Mouse (Mus musculus): Measurements from ENCODE around the gene Mapk12. TPM values are rescaled to one million over a fixed set of nuclear protein-coding genes. Genes with fewer than 3 reads are reported as not detected.

The Mapk12 gene
- polyA plus RNA-seq, 1 experiment: 35.0 TPM

GRCm38 (mm10) chr15:89182328-89182741 is 41.8 kb upstream of the Mapk12 start:
- H3K4me2 ChIP-seq (ENCODE audit: low read depth): no peak overlapping the region
- H3ac ChIP-seq (ENCODE audit: control insufficient read depth, insufficient read length): no peak overlapping the region
- no peaks in the 10 kb centered on the region for H3K36me3 ChIP-seq (ENCODE audit: control insufficient read depth, insufficient read depth)
- peak overlapping the region; percentile 65 for H3K4me3 ChIP-seq
- H3K27me3 ChIP-seq (ENCODE audit: control insufficient read depth, insufficient read depth, insufficient read length): no peaks in the 10 kb centered on the region
- H3K79me2 ChIP-seq (ENCODE audit: control insufficient read depth, insufficient read depth): peaks cover 27% of the 10 kb centered on the region
- no peak for TF ChIP-seq TCF3 (IDR thresholded peaks at IDR 0.05; ENCODE audit: insufficient read length, low read depth)

- Histone ChIP-seq H3K36me3 (ENCODE audit: control insufficient read depth, insufficient read depth) (no peaks in the 10 kb centered on the region), H3K79me2 (ENCODE audit: control insufficient read depth, insufficient read depth) (peaks cover 33% of the 10 kb centered on the region), H3K27me3 (ENCODE audit: control insufficient read depth, insufficient read depth, insufficient read length) (no peaks in the 10 kb centered on the region), H3K4me3 (peak overlapping the region; percentile 65), H3K4me2 (ENCODE audit: low read depth) (peak overlapping the region; percentile 79), H3ac (ENCODE audit: control insufficient read depth, insufficient read length) (no peak overlapping the region)
- TF ChIP-seq E2F4 (IDR thresholded peaks at IDR 0.05; ENCODE audit: insufficient read depth) (no peak), MYOD1 (IDR thresholded peaks at IDR 0.05; ENCODE audit: control insufficient read depth in 1 of 3, insufficient read length in 2 of 3, low read depth in 2 of 3) (no peak), REST (IDR thresholded peaks at IDR 0.05; ENCODE audit: insufficient read depth, insufficient read length) (no peak), CEBPB (IDR thresholded peaks at IDR 0.05; ENCODE audit: insufficient read depth, poor library complexity, severe bottlenecking) (no peak), POLR2A (IDR thresholded peaks at IDR 0.05; ENCODE audit: insufficient read length, low read depth) (no peak), TCF3 (IDR thresholded peaks at IDR 0.05; ENCODE audit: insufficient read length, low read depth) (no peak), MYOG (IDR thresholded peaks at IDR 0.05; ENCODE audit: control insufficient read depth in 1 of 3, insufficient read depth in 1 of 3, insufficient read length in 2 of 3, low read depth in 2 of 3) (no peak)
These were observed 41.2 kb upstream of the Mapk12 start for GRCm38 (mm10) chr15:89181561-89182270.

- peak within 1 kb of the TSS; percentile 63 for H3ac ChIP-seq (ENCODE audit: control insufficient read depth, insufficient read length)
- H3K79me2 ChIP-seq (ENCODE audit: control insufficient read depth, insufficient read depth): peaks cover 43% of the 10 kb centered on the region
- no peaks in the 10 kb centered on the region for H3K27me3 ChIP-seq (ENCODE audit: control insufficient read depth, insufficient read depth, insufficient read length)
- peak within 1 kb of the TSS; percentile 96 for H3K4me2 ChIP-seq (ENCODE audit: low read depth)
- H3K36me3 ChIP-seq (ENCODE audit: control insufficient read depth, insufficient read depth): no peaks in the 10 kb centered on the region
- H3K4me3 ChIP-seq: peak within 1 kb of the TSS; percentile 65
- TF ChIP-seq USF1 (IDR thresholded peaks at IDR 0.05; ENCODE audit: low read depth): no peak
- TF ChIP-seq E2F4 (IDR thresholded peaks at IDR 0.05; ENCODE audit: insufficient read depth): peak; percentile 39
- no peak for TF ChIP-seq TCF3 (IDR thresholded peaks at IDR 0.05; ENCODE audit: insufficient read length, low read depth)
- no peak for TF ChIP-seq TCF12 (IDR thresholded peaks at IDR 0.05; ENCODE audit: insufficient read depth, poor library complexity, severe bottlenecking)
- TF ChIP-seq CEBPB (IDR thresholded peaks at IDR 0.05; ENCODE audit: insufficient read depth, poor library complexity, severe bottlenecking): no peak
- peak in 2 of 3 experiments; percentile 17 to 33 for TF ChIP-seq MYOD1 (IDR thresholded peaks at IDR 0.05; ENCODE audit: control insufficient read depth in 1 of 3, insufficient read length in 2 of 3, low read depth in 2 of 3)
- TF ChIP-seq POLR2A (IDR thresholded peaks at IDR 0.05; ENCODE audit: insufficient read length, low read depth): peak; percentile 88
- no peak for TF ChIP-seq MAX (IDR thresholded peaks at IDR 0.05; ENCODE audit: low read depth)
- TF ChIP-seq SRF (IDR thresholded peaks at IDR 0.05; ENCODE audit: control insufficient read depth, insufficient read length, low read depth): peak; percentile 54
- TF ChIP-seq POLR2AphosphoS2 (IDR thresholded peaks at IDR 0.05; ENCODE audit: insufficient read length, low read depth): peak; percentile 80
- TF ChIP-seq MYOG (IDR thresholded peaks at IDR 0.05; ENCODE audit: control insufficient read depth in 1 of 3, insufficient read depth in 1 of 3, insufficient read length in 2 of 3, low read depth in 2 of 3): peak in 1 of 3 experiments; percentile 56
- no peak for TF ChIP-seq REST (IDR thresholded peaks at IDR 0.05; ENCODE audit: insufficient read depth, insufficient read length)
These were observed 40.2 kb upstream of the Mapk12 start, which contains the start of gene Plxnb2 for GRCm38 (mm10) chr15:89180571-89181229. TSS of gene Plxnb2 (minus strand) at chr15:89180788.

- Histone ChIP-seq H3K79me2 (ENCODE audit: control insufficient read depth, insufficient read depth) (peaks cover 49% of the 10 kb centered on the region), H3K36me3 (ENCODE audit: control insufficient read depth, insufficient read depth) (no peaks in the 10 kb centered on the region), H3K27me3 (ENCODE audit: control insufficient read depth, insufficient read depth, insufficient read length) (no peaks in the 10 kb centered on the region), H3K4me3 (peak overlapping the region; percentile 65), H3K4me2 (ENCODE audit: low read depth) (peak overlapping the region; percentile 96), H3ac (ENCODE audit: control insufficient read depth, insufficient read length) (peak overlapping the region; percentile 63)
- no peak for TF ChIP-seq E2F4 (IDR thresholded peaks at IDR 0.05; ENCODE audit: insufficient read depth)
- peak in 1 of 3 experiments; percentile 24 for TF ChIP-seq MYOG (IDR thresholded peaks at IDR 0.05; ENCODE audit: control insufficient read depth in 1 of 3, insufficient read depth in 1 of 3, insufficient read length in 2 of 3, low read depth in 2 of 3)
These were observed 39.6 kb upstream of the Mapk12 start for GRCm38 (mm10) chr15:89180081-89180541.

GRCm38 (mm10) chr15:89179630-89179964 is 39.1 kb upstream of the Mapk12 start:
- H3K4me3 ChIP-seq: peak overlapping the region; percentile 65
- peaks cover 54% of the 10 kb centered on the region for H3K79me2 ChIP-seq (ENCODE audit: control insufficient read depth, insufficient read depth)
- H3ac ChIP-seq (ENCODE audit: control insufficient read depth, insufficient read length): peak overlapping the region; percentile 63
- no peaks in the 10 kb centered on the region for H3K36me3 ChIP-seq (ENCODE audit: control insufficient read depth, insufficient read depth)
- H3K27me3 ChIP-seq (ENCODE audit: control insufficient read depth, insufficient read depth, insufficient read length): no peaks in the 10 kb centered on the region
- no peak for TF ChIP-seq MYOG (IDR thresholded peaks at IDR 0.05; ENCODE audit: control insufficient read depth in 1 of 3, insufficient read depth in 1 of 3, insufficient read length in 2 of 3, low read depth in 2 of 3)
- peak; percentile 1 for TF ChIP-seq POLR2AphosphoS2 (IDR thresholded peaks at IDR 0.05; ENCODE audit: insufficient read length, low read depth)
- peak overlapping the region; percentile 96 for H3K4me2 ChIP-seq (ENCODE audit: low read depth)
